Mouse (Mus musculus) thymus, postnatal 25 days (tissue): ENCODE measurements at regions not wholly inside any gene's neighbourhood (a gene's known extent, or its start where the extent isn't known, plus 50 kb on each side); places are given as distances from the start of the nearest gene placed in this dataset.

Experiments used
- DNase-seq: peaks from one replicate; pipeline ENCODE4 v3.0.0; 2022

GRCm38 (mm10) chr9:31794911-31795310, 118.4 kb downstream of the Barx2 start:
- DNase-seq = no peak

- no peak for DNase-seq
Measured at GRCm38 (mm10) chr9:31775956-31776355, 137.3 kb downstream of the Barx2 start.

GRCm38 (mm10) chr9:31765401-31765800, 147.9 kb downstream of the Barx2 start:
- DNase-seq = no peak

GRCm38 (mm10) chr9:31757894-31758561, 155.2 kb downstream of the Barx2 start:
- DNase-seq = no peak

GRCm38 (mm10) chr9:31730443-31730842, 182.8 kb downstream of the Barx2 start:
- no peak for DNase-seq

GRCm38 (mm10) chr9:31719309-31719708, 194.0 kb downstream of the Barx2 start:
- DNase-seq = no peak

GRCm38 (mm10) chr9:31710022-31710421, 203.2 kb downstream of the Barx2 start:
- no peak for DNase-seq

- DNase-seq = no peak
Measured at GRCm38 (mm10) chr9:31706688-31707087, 206.6 kb downstream of the Barx2 start.

- DNase-seq = no peak
Measured at GRCm38 (mm10) chr9:31690921-31691475, 222.3 kb downstream of the Barx2 start.

GRCm38 (mm10) chr9:31688398-31688705, 224.1 kb upstream of the Tmem45b start:
- no peak for DNase-seq

- no peak for DNase-seq
Measured at GRCm38 (mm10) chr9:31687686-31688397, 223.6 kb upstream of the Tmem45b start.

GRCm38 (mm10) chr9:31686466-31686865, 222.2 kb upstream of the Tmem45b start:
- no peak for DNase-seq

- DNase-seq = no peak
Measured at GRCm38 (mm10) chr9:31684812-31685188, 220.5 kb upstream of the Tmem45b start.

- no peak for DNase-seq
Measured at GRCm38 (mm10) chr9:31684099-31684811, 220.0 kb upstream of the Tmem45b start.

GRCm38 (mm10) chr9:31683302-31684081, 219.2 kb upstream of the Tmem45b start:
- DNase-seq = no peak

- no peak for DNase-seq
Measured at GRCm38 (mm10) chr9:31682893-31683292, 218.6 kb upstream of the Tmem45b start.

GRCm38 (mm10) chr9:31677150-31677549, 212.9 kb upstream of the Tmem45b start:
- DNase-seq = no peak

- DNase-seq = no peak
Measured at GRCm38 (mm10) chr9:31659026-31659425, 194.8 kb upstream of the Tmem45b start.

- DNase-seq = no peak
Measured at GRCm38 (mm10) chr9:31657612-31658011, 193.3 kb upstream of the Tmem45b start.

GRCm38 (mm10) chr9:31656676-31657075, 192.4 kb upstream of the Tmem45b start:
- no peak for DNase-seq

GRCm38 (mm10) chr9:31654747-31655146, 190.5 kb upstream of the Tmem45b start:
- DNase-seq = no peak

- no peak for DNase-seq
Measured at GRCm38 (mm10) chr9:31654213-31654612, 190.0 kb upstream of the Tmem45b start.

GRCm38 (mm10) chr9:31653788-31654187, 189.5 kb upstream of the Tmem45b start:
- DNase-seq = no peak
